Mouse (Mus musculus): ENCODE data around the gene Gpr39.

Gene Gpr39

GRCm38 (mm10) chr1:125821101-125821500 is 144.3 kb downstream of the Gpr39 start:
- DNase-seq = no peak

GRCm38 (mm10) chr1:125823611-125824010 is 146.8 kb downstream of the Gpr39 start:
- DNase-seq = no peak

- DNase-seq = no peak
These were observed 160.7 kb downstream of the Gpr39 start for GRCm38 (mm10) chr1:125837507-125837906.

GRCm38 (mm10) chr1:125839746-125840392 is 163.1 kb downstream of the Gpr39 start:
- no peak for DNase-seq

- no peak for DNase-seq
These were observed 177.9 kb downstream of the Gpr39 start for GRCm38 (mm10) chr1:125854646-125855045.

GRCm38 (mm10) chr1:125858631-125859030 is 181.8 kb downstream of the Gpr39 start:
- DNase-seq = no peak

GRCm38 (mm10) chr1:125870056-125870455 is 193.3 kb downstream of the Gpr39 start:
- DNase-seq = no peak

- no peak for DNase-seq
These were observed 216.4 kb downstream of the Gpr39 start for GRCm38 (mm10) chr1:125893158-125893557.

- DNase-seq = peak; percentile 72
These were observed 233.5 kb downstream of the Gpr39 start for GRCm38 (mm10) chr1:125910211-125910870.

GRCm38 (mm10) chr1:125910871-125911265 is 234.1 kb downstream of the Gpr39 start:
- no peak for DNase-seq

GRCm38 (mm10) chr1:125911337-125911900 is 234.6 kb downstream of the Gpr39 start:
- DNase-seq = peak; percentile 54

- peak; percentile 61 for DNase-seq
These were observed 235.2 kb downstream of the Gpr39 start for GRCm38 (mm10) chr1:125911901-125912445.

GRCm38 (mm10) chr1:125912601-125913600 is 236.1 kb downstream of the Gpr39 start, which contains the start of gene Lypd1:
TSS of gene Lypd1 (minus strand) at chr1:125913101.
- peak; percentile 6 for DNase-seq

- DNase-seq = no peak
These were observed 243.9 kb downstream of the Gpr39 start for GRCm38 (mm10) chr1:125920696-125921095.

- DNase-seq = no peak
These were observed 246.3 kb downstream of the Gpr39 start for GRCm38 (mm10) chr1:125923062-125923461.

All from embryo, embryonic 11 days (tissue).